Mouse (Mus musculus): ENCODE measurements around the gene Gabpb1.

The Gabpb1 gene

GRCm38 (mm10) chr2:126676122-126676515 is at the start of gene Gabpb1:
Gene Gabpb1, minus strand, starts transcription at chr2:126676337.
- ChIA-PET POLR2A (interaction anchor here in 2 of 4 experiments (0.6 to 2.7 kb wide), 11 partner anchors 9 to 450 kb away, joined by 3 to 18 read pairs (median 4); partner anchors contain the start of gene Usp8 (in 1 of the 2)), CTCF (no interaction called here)

- ChIA-PET CTCF (no interaction called here), POLR2A (no interaction called here)
These were observed 36.8 kb upstream of the Gabpb1 start for GRCm38 (mm10) chr2:126712950-126713349.

- CTCF ChIA-PET: interaction anchor here in 1 of 4 experiments (0.6 kb wide), 1 partner anchor 283 kb away, joined by 4 read pairs; no protein-coding TSS in a partner anchor
- POLR2A ChIA-PET: no interaction called here
These were observed 36.4 kb upstream of the Gabpb1 start for GRCm38 (mm10) chr2:126712526-126712925.

GRCm38 (mm10) chr2:126708361-126708760 is 32.2 kb upstream of the Gabpb1 start:
- POLR2A ChIA-PET: interaction anchor here in 2 of 4 experiments (1.1 to 4.3 kb wide), 7 partner anchors 9 to 425 kb away, joined by 3 to 19 read pairs (median 4); partner anchors contain the start of genes Ncaph (in 1 of the 2) and Trpm7 (in 1 of the 2)
- CTCF ChIA-PET: no interaction called here

- ChIA-PET CTCF (interaction anchor here in 3 of 4 experiments (0.6 to 1.6 kb wide), 6 partner anchors 75 to 363 kb away, joined by 3 to 10 read pairs (median 4); partner anchors contain the start of gene Blvra (in 2 of the 3)), POLR2A (interaction anchor here in 3 of 4 experiments (0.6 to 4.3 kb wide), 56 partner anchors 8 to 563 kb away, joined by 3 to 35 read pairs (median 4); partner anchors contain the start of genes Blvra (in 3 of the 3), Trpm7 (in 3 of the 3), Ciao1 (in 2 of the 3) and Tmem127 (in 2 of the 3))
These were observed 31.3 kb upstream of the Gabpb1 start for GRCm38 (mm10) chr2:126707438-126707779.

GRCm38 (mm10) chr2:126706759-126707437 is 30.8 kb upstream of the Gabpb1 start, which contains the start of gene Usp8:
Gene Usp8, plus strand, starts transcription at chr2:126707328.
- POLR2A ChIA-PET: interaction anchor here in 3 of 4 experiments (0.6 to 4.3 kb wide), 62 partner anchors 8 to 563 kb away, joined by 3 to 35 read pairs (median 4); partner anchors contain the start of genes Blvra (in 3 of the 3), Trpm7 (in 3 of the 3), Ciao1 (in 2 of the 3) and Tmem127 (in 2 of the 3)
- CTCF ChIA-PET: interaction anchor here in 3 of 4 experiments (0.6 to 1.6 kb wide), 7 partner anchors 75 to 1460 kb away, joined by 3 to 10 read pairs (median 5); partner anchors contain the start of genes Blvra (in 2 of the 3) and Dut (in 1 of the 3)

GRCm38 (mm10) chr2:126695285-126695684 is 19.1 kb upstream of the Gabpb1 start:
- ChIA-PET CTCF (no interaction called here), POLR2A (interaction anchor here in 2 of 4 experiments (0.5 to 1.8 kb wide), 3 partner anchors 10 to 12 kb away, joined by 3 to 7 read pairs (median 4); partner anchors contain the start of gene Usp8 (in 2 of the 2))

- CTCF ChIA-PET: no interaction called here
These were observed 15.2 kb upstream of the Gabpb1 start for GRCm38 (mm10) chr2:126691290-126691689.

GRCm38 (mm10) chr2:126682937-126683336 is 6.8 kb upstream of the Gabpb1 start:
- POLR2A ChIA-PET: interaction anchor here in 1 of 4 experiments (0.6 kb wide), 1 partner anchor 205 kb away, joined by 3 read pairs; no protein-coding TSS in a partner anchor
- CTCF ChIA-PET: no interaction called here

More at GRCm38 (mm10) chr2:126691290-126691689, 15.2 kb upstream of the Gabpb1 start:
- POLR2A ChIA-PET: interaction anchor here in 3 of 4 experiments (0.6 to 1.4 kb wide), 3 partner anchors 12 to 93 kb away, joined by 3 to 6 read pairs (median 4); partner anchors contain the start of gene Usp8 (in 1 of the 3)

- POLR2A ChIA-PET: interaction anchor here in 1 of 4 experiments (0.6 to 0.9 kb wide), 2 partner anchors 245 to 252 kb away, joined by 3 read pairs; no protein-coding TSS in a partner anchor
- CTCF ChIA-PET: no interaction called here
These were observed 6.2 kb upstream of the Gabpb1 start for GRCm38 (mm10) chr2:126682333-126682732.

GRCm38 (mm10) chr2:126677366-126677765 is 1.2 kb upstream of the Gabpb1 start:
- ChIA-PET CTCF (interaction anchor here in 2 of 4 experiments (0.7 to 0.9 kb wide), 2 partner anchors 14 to 46 kb away, joined by 4 to 7 read pairs; no protein-coding TSS in a partner anchor), POLR2A (interaction anchor here (0.5 to 2.7 kb wide), 25 partner anchors 10 to 1594 kb away, joined by 3 to 21 read pairs (median 4); partner anchors contain the start of genes Trpm7 (in 2 of the 4) and Usp8 (in 2 of the 4))

- CTCF ChIA-PET: interaction anchor here in 1 of 4 experiments (0.6 kb wide), 1 partner anchor 22 kb away, joined by 3 read pairs; no protein-coding TSS in a partner anchor
- POLR2A ChIA-PET: interaction anchor here (0.6 to 1.6 kb wide), 25 partner anchors 9 to 450 kb away, joined by 3 to 15 read pairs (median 4); partner anchors contain the start of genes Blvra (in 2 of the 4), Usp8 (in 2 of the 4), Slc27a2 (in 1 of the 4) and Trpm7 (in 1 of the 4)
These were observed 692 bp downstream of the Gabpb1 start for GRCm38 (mm10) chr2:126675169-126676121.

GRCm38 (mm10) chr2:126674441-126675168 is 1.5 kb downstream of the Gabpb1 start:
- ChIA-PET POLR2A (interaction anchor here (0.6 to 1.8 kb wide), 23 partner anchors 9 to 534 kb away, joined by 3 to 15 read pairs (median 4); partner anchors contain the start of genes Blvra (in 2 of the 4), Usp8 (in 2 of the 4), 1810024B03Rik (in 1 of the 4) and Slc27a2 (in 1 of the 4)), CTCF (interaction anchor here in 1 of 4 experiments (0.6 kb wide), 1 partner anchor 21 kb away, joined by 3 read pairs; no protein-coding TSS in a partner anchor)

- ChIA-PET CTCF (no interaction called here), POLR2A (interaction anchor here in 3 of 4 experiments (0.6 to 1.8 kb wide), 11 partner anchors 17 to 924 kb away, joined by 3 to 10 read pairs (median 4); partner anchors contain the start of genes Usp8 (in 2 of the 3), 1810024B03Rik (in 1 of the 3), Snrnp200 (in 1 of the 3) and Trpm7 (in 1 of the 3))
These were observed 2.6 kb downstream of the Gabpb1 start for GRCm38 (mm10) chr2:126673317-126674242.

GRCm38 (mm10) chr2:126668621-126669252 is 7.4 kb downstream of the Gabpb1 start:
- ChIA-PET POLR2A (no interaction called here), CTCF (no interaction called here)
